Mouse (Mus musculus) hindbrain, postnatal 0 days (tissue): ENCODE data around the gene Treml4. TPM values are rescaled to one million over a fixed set of nuclear protein-coding genes. Genes with fewer than 3 reads are reported as not detected.
"Not testable (repeated sequence)": the region's sequence is repeated elsewhere in the genome, so short reads cannot be mapped to it uniquely, and the experiment has no call there.

ENCODE experiments used
- ATAC-seq: fragments of 200-750 bp; cut with Nextera tagmentation; 2 replicates; pipeline ENCODE4 v1.8.0; 2017; ENCODE audit warnings: mild to moderate bottlenecking, moderate TSS enrichment, moderate library complexity
- DNase-seq: peaks from one replicate; pipeline ENCODE4 v3.0.0-alpha.2; 2015; ENCODE audit warnings: low spot score
- H3K27ac ChIP-seq: fragments of 300-500 bp; sonication (generic); 2 replicates; pipeline ENCODE4 v1.5.1; 2014; ENCODE audit warnings: mild to moderate bottlenecking
- H3K27me3 ChIP-seq: fragments of 300-500 bp; sonication (generic); 2 replicates; pipeline ENCODE4 v1.6.1; 2014; ENCODE audit warnings: low read length, mixed read lengths; ENCODE audit not compliant: insufficient read depth
- H3K36me3 ChIP-seq: fragments of 300-500 bp; sonication (generic); 2 replicates; pipeline ENCODE4 v1.6.1; 2014; ENCODE audit warnings: low read length, mixed read lengths; ENCODE audit not compliant: insufficient read depth
- H3K4me1 ChIP-seq: fragments of 300-500 bp; sonication (generic); 2 replicates; pipeline ENCODE4 v1.6.1; 2014; ENCODE audit warnings: antibody characterized with exemption, low read length, mixed read lengths; ENCODE audit not compliant: insufficient read depth
- H3K4me2 ChIP-seq: fragments of 300-500 bp; sonication (generic); 2 replicates; pipeline ENCODE4 v1.6.1; 2014; ENCODE audit warnings: low read depth, mild to moderate bottlenecking, low read length, moderate library complexity, mixed read lengths
- H3K4me3 ChIP-seq: fragments of 300-500 bp; sonication (generic); 2 replicates; pipeline ENCODE4 v1.5.1; 2014; ENCODE audit warnings: low read length
- H3K9ac ChIP-seq: fragments of 300-500 bp; sonication (generic); replicated peaks from 2 replicates; pipeline ENCODE4 v1.6.1; 2014; ENCODE audit warnings: mild to moderate bottlenecking, low read length, moderate library complexity, mixed read lengths
- H3K9me3 ChIP-seq: fragments of 300-500 bp; sonication (generic); 2 replicates; pipeline ENCODE4 v1.6.1; 2016; ENCODE audit warnings: low read length, mixed read lengths
- CTCF ChIP-seq: IDR thresholded peaks from 2 replicates; pipeline ENCODE4 v1.5.1; 2016; ENCODE audit warnings: antibody characterized with exemption, control low read depth, low read depth
- WGBS: fragments of 180-500 bp; shearing (Covaris S2); extraction: QIAGEN DNeasy Blood & Tissue Kit; methylation state at CpG from one replicate; pipeline ENCODE4 v1.1.7; 2014; 5-methylcytosine and 5-hydroxymethylcytosine counted together
- polyA plus RNA-seq: library from polyadenylated mRNA; unstranded; fragments of >200 nt; fragmentation: Nextera tagmentation; extraction: Ambion mirVana; gene quantifications from 2 replicates; pipeline ENCODE4 v1.2.1, GENCODE M21; 2015
- total RNA-seq: library from RNA; depleted of rRNA; stranded (reverse); fragments of >200 nt; gene quantifications from 2 replicates; pipeline ENCODE4 v1.2.3, GENCODE M21; 2014

Gene Treml4
- total and polyA plus RNA-seq, 2 experiments from 2014 or later, result 0.19 TPM; not detected in 1

DNA sequence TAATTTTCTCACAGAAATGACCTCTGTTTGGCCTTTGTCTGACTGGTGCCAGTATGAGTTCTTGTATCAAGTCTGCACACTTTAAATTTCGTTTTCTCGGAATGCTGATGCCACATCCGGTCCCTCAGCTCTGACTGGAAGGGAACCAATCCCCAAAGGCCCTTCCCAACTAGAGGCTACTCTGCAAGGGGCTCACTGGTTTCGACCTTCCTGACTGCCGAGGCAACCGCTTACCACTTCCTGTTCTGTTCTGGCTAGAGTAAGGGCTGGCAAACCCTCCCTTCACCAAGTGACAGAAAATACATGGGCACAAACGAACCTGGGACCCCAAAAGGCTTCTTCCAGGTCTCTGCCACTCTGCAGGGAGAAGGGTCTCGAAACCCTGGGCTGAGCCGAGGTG lies 36.8 kb downstream of the Treml4 start:
- H3K9ac ChIP-seq, result no peak overlapping the region
- no peak for TF ChIP-seq CTCF
- H3K4me1 ChIP-seq, result no peaks in the 10 kb centered on the region
- H3K4me2 ChIP-seq, result no peak overlapping the region
- H3K27me3 ChIP-seq, result no peaks in the 10 kb centered on the region
- H3K9me3 ChIP-seq, result no peaks in the 10 kb centered on the region
- WGBS, result 81% methylated on average over 9 of the region's 9 CpGs
- ATAC-seq (no peak), DNase-seq (no peak)
- H3K4me3 ChIP-seq, result no peak overlapping the region
- H3K27ac ChIP-seq, result no peak overlapping the region
- no peaks in the 10 kb centered on the region for H3K36me3 ChIP-seq

DNA sequence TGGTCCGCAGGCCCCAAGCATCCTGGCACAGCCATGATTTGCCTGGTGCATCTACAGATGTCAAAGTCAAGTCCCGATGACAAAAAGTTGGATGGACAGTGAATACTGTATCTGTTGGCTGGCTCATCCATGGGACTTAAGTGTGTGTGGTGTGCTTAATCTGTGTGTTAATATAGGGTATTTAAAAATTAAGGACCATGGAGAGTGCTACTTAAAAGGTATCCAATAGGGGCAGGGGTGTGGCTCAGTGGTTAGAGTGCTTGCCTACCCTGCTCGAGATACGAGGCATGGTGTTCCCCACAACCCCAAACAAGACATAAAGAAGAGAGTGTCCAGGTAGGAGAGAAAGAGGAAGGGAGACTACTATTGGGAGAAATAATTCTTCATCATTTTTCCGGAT lies 37.7 kb downstream of the Treml4 start:
- no peak for ATAC-seq
- no peaks in the 10 kb centered on the region for H3K9me3 ChIP-seq
- TF ChIP-seq CTCF, result no peak
- H3K4me3 ChIP-seq, result no peak overlapping the region
- H3K36me3 ChIP-seq, result no peaks in the 10 kb centered on the region
- no peaks in the 10 kb centered on the region for H3K27me3 ChIP-seq
- H3K4me2 ChIP-seq, result no peak overlapping the region
- DNase-seq, result no peak
- 89% methylated on average over 5 of the region's 5 CpGs for WGBS
- no peak overlapping the region for H3K9ac ChIP-seq
- H3K27ac ChIP-seq, result no peak overlapping the region
- H3K4me1 ChIP-seq, result no peaks in the 10 kb centered on the region

GRCm38 (mm10) chr17:48312124-48312523 lies 48.0 kb downstream of the Treml4 start:
- no peak for TF ChIP-seq CTCF
- WGBS, result 71% methylated on average over 2 of the region's 2 CpGs
- no peaks in the 10 kb centered on the region for H3K4me1 ChIP-seq
- no peaks in the 10 kb centered on the region for H3K9me3 ChIP-seq
- no peak overlapping the region for H3K9ac ChIP-seq
- H3K4me2 ChIP-seq, result no peak overlapping the region
- no peak overlapping the region for H3K27ac ChIP-seq
- no peak overlapping the region for H3K4me3 ChIP-seq
- ATAC-seq (no peak), DNase-seq (no peak)
- no peaks in the 10 kb centered on the region for H3K36me3 ChIP-seq
- no peaks in the 10 kb centered on the region for H3K27me3 ChIP-seq

GRCm38 (mm10) chr17:48315905-48316579 lies 51.9 kb downstream of the Treml4 start, which contains the start of gene B430306N03Rik:
Gene B430306N03Rik, plus strand, starts transcription at chr17:48316141.
- not testable (repeated sequence) for H3K27me3 ChIP-seq, H3K4me2 ChIP-seq, H3K4me3 ChIP-seq, H3K9ac ChIP-seq, H3K27ac ChIP-seq, H3K4me1 ChIP-seq, H3K9me3 ChIP-seq, DNase-seq, ATAC-seq, H3K36me3 ChIP-seq
- 93% methylated on average over 3 of the region's 3 CpGs for WGBS

GRCm38 (mm10) chr17:48318686-48319085 lies 54.6 kb downstream of the Treml4 start:
- WGBS, result 90% methylated on average over 1 of the region's 1 CpGs
- H3K27me3 ChIP-seq, result no peaks in the 10 kb centered on the region
- no peak for TF ChIP-seq CTCF
- no peak overlapping the region for H3K9ac ChIP-seq
- H3K4me1 ChIP-seq, result no peaks in the 10 kb centered on the region
- DNase-seq (no peak), ATAC-seq (no peak)
- no peaks in the 10 kb centered on the region for H3K9me3 ChIP-seq
- H3K27ac ChIP-seq, result no peak overlapping the region
- H3K4me2 ChIP-seq, result no peak overlapping the region
- no peaks in the 10 kb centered on the region for H3K36me3 ChIP-seq
- no peak overlapping the region for H3K4me3 ChIP-seq

DNA sequence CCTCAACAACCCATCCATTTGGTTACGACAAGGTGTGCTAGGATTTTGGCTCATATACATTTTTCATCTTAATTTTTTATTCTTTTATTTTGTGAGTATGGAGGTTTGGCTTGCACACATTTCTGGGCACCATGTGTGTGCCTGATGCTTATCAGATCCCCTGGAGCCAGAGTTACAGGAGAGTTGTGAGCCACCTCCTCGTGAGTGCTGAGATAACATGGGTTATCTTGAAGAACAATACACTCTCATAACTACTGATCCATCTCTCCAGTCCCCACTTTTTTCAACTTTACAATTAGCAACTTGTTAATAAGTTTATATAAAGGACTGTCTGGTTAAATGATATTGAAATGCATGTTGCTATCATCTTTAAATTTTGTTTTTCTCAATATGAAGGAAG lies 57.2 kb downstream of the Treml4 start:
- ATAC-seq, result no peak
- Histone ChIP-seq H3K27me3 (no peaks in the 10 kb centered on the region), H3K4me1 (no peaks in the 10 kb centered on the region), H3K4me2 (no peak overlapping the region), H3K27ac (no peak overlapping the region), H3K36me3 (no peaks in the 10 kb centered on the region), H3K9me3 (no peaks in the 10 kb centered on the region), H3K4me3 (no peak overlapping the region), H3K9ac (no peak overlapping the region)
- WGBS, result 84% methylated on average over 2 of the region's 2 CpGs
- no peak for TF ChIP-seq CTCF
- no peak for DNase-seq

GRCm38 (mm10) chr17:48323236-48323635 lies 59.1 kb downstream of the Treml4 start:
- H3K4me3 ChIP-seq, result no peak overlapping the region
- no peaks in the 10 kb centered on the region for H3K4me1 ChIP-seq
- DNase-seq (no peak), ATAC-seq (no peak)
- 53% methylated on average over 3 of the region's 3 CpGs for WGBS
- H3K27me3 ChIP-seq, result no peaks in the 10 kb centered on the region
- no peak for TF ChIP-seq CTCF
- H3K27ac ChIP-seq, result no peak overlapping the region
- no peaks in the 10 kb centered on the region for H3K36me3 ChIP-seq
- no peak overlapping the region for H3K4me2 ChIP-seq
- H3K9me3 ChIP-seq, result no peaks in the 10 kb centered on the region
- no peak overlapping the region for H3K9ac ChIP-seq
